Mouse (Mus musculus): ENCODE results near the gene Rala.

The Rala gene

DNA sequence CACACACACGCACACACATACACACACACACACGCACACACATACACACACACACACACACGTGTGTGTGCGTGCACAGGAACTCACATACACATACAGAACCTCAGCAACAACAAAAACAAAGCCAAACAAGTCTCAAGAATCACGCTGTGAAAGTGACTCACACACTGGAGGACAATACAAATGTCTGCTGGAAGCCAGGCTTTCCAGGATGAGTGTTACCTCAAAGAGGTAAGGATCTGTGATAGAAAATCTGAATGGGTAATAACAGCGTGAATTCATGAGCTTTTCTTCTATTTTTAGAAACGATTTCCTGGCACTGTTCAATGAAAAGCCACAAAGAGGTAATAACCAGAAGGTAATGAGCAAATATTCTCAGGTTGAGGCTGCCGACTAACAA lies 59.8 kb downstream of the Rala start:
- DNase-seq (ENCODE audit: low spot score) = no peak

DNA sequence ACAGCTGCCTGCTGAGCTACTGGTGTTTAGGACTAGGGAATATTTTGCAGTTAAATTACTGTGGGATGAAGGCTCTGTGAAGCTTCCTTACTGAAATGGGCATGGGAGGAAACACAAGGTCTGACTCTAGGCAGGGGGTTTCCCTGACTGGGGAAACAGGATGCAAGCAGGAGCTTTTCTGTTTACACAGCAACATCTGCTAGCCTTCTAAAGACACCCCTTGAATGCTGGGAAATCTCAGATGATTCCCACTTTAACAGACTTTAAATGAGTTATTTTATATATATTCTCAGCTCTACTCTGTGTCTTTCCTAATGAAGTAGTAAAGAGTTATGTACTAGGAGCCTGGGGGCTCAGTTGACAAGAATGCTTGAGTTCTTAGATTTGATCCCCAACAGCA lies 65.0 kb downstream of the Rala start:
- no peak for DNase-seq (ENCODE audit: low spot score)

GRCm38 (mm10) chr13:17866741-17867140 lies 77.3 kb downstream of the Rala start:
- DNase-seq (ENCODE audit: low spot score) = no peak

GRCm38 (mm10) chr13:17860536-17860935 lies 83.5 kb downstream of the Rala start:
- DNase-seq (ENCODE audit: low spot score) = no peak

- DNase-seq (ENCODE audit: low spot score) = no peak
These were observed 84.5 kb downstream of the Rala start for GRCm38 (mm10) chr13:17859365-17860033.

DNA sequence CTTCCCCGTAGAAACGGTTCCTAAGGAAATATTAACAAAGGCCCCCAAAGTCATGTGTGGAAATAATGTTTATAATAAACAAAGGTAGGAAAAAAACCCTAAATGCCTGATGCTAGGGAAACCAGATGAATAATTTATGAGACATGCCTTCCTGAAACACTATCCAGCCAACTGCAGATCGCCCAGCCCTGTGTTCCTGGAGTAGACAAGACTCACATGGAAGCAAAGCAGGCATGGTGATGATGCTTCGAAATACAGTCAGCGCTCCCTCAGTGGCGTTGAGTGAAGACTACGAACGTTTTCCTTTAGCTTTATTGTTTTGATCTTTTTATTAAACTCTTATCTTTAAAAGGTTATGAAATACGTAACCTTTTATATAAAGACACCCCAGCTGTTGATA lies 87.0 kb downstream of the Rala start:
- DNase-seq (ENCODE audit: low spot score) = no peak

- DNase-seq (ENCODE audit: low spot score) = no peak
These were observed 88.4 kb downstream of the Rala start for GRCm38 (mm10) chr13:17855492-17856138.

- no peak for DNase-seq (ENCODE audit: low spot score)
These were observed 89.3 kb downstream of the Rala start for GRCm38 (mm10) chr13:17854755-17855154.

- DNase-seq (ENCODE audit: low spot score) = no peak
These were observed 100.7 kb downstream of the Rala start for GRCm38 (mm10) chr13:17843336-17843735.

- DNase-seq (ENCODE audit: low spot score) = no peak
These were observed 101.3 kb downstream of the Rala start for GRCm38 (mm10) chr13:17842756-17843155.

GRCm38 (mm10) chr13:17839137-17839536 lies 104.9 kb downstream of the Rala start:
- no peak for DNase-seq (ENCODE audit: low spot score)

- DNase-seq (ENCODE audit: low spot score) = no peak
These were observed 105.6 kb downstream of the Rala start for GRCm38 (mm10) chr13:17838484-17838851.

DNA sequence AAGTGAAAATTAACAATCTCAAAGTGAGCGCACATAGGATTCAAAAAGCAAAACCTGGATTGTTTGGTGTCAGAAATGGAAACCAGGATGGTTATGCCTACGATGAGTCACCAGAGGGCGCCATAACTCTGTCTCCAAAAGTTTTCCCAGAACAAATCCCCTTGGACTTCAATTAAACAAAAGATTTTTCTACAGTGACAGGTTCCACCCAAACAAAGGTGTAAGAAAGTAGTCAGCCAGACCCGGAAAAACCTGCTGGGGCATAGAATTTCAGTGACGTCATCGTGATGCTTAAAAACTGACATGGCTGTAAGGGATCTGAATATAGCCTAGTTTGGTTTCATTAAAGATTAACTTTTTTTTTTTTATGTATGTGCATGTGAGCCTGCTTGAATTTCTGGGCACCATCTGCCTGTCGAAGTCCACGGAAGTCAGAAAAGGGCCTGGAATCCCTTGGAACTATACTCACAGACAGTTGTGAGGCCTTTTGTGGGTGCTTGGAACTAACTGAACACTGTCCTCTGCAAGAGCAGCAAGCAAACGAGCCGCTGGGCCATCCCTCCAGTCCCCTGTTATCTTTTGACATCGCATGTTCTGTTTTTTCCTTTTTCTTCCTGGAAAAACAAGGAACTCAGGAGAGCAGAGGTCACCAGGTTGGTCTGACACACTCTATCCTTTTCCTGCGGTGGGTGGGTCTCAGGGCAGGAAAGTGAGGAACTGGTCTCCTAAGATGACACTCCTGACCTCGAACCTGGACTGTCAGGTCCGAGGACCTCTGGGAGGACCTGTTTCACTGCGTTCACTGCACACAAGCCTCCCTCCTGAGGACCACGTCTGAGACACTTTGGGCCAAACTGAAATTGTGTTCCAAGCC lies 106.2 kb downstream of the Rala start:
- no peak for DNase-seq (ENCODE audit: low spot score)

GRCm38 (mm10) chr13:17836808-17837207 lies 107.2 kb downstream of the Rala start:
- DNase-seq (ENCODE audit: low spot score) = no peak

DNA sequence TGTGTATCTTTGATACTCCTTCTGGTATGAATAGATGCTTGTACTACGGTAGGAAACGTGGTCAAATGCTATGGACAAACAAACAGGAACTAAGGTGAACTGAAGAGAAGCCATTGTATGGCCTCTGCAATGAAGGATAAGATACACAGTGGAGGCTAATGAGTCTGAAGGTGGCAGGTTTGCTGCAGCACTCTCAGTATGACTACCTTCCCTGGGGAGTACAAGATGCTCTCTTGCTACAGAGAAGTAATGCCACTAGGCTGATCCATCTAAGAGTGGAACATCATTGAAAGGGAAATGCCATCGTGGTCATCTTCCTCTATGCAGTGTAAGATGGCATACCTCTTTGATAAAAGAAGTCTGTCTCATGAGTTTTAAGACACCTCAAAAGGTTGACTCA lies 111.1 kb downstream of the Rala start:
- DNase-seq (ENCODE audit: low spot score) = no peak

Data from ovary, postnatal 10 days (tissue).